Mouse (Mus musculus) 416B (cell line): ENCODE results near the gene Tent4a.
A peak's percentile ranks its signal among the peaks of the same experiment; 100 is the strongest.

Experiments
- DNase-seq: peaks from one replicate; pipeline ENCODE4 v3.0.0; 2011; ENCODE audit warnings: low read depth

The Tent4a gene

GRCm38 (mm10) chr13:69519137-69519536 lies 15.3 kb downstream of the Tent4a start:
- no peak for DNase-seq

GRCm38 (mm10) chr13:69517445-69517844 lies 17.0 kb downstream of the Tent4a start:
- no peak for DNase-seq

GRCm38 (mm10) chr13:69515091-69515490 lies 19.3 kb downstream of the Tent4a start:
- no peak for DNase-seq

GRCm38 (mm10) chr13:69509391-69510244 lies 24.8 kb downstream of the Tent4a start:
- peak; percentile 69 for DNase-seq

GRCm38 (mm10) chr13:69507666-69508065 lies 26.8 kb downstream of the Tent4a start:
- no peak for DNase-seq

GRCm38 (mm10) chr13:69506341-69507086 lies 27.9 kb downstream of the Tent4a start:
- no peak for DNase-seq

GRCm38 (mm10) chr13:69502863-69503262 lies 31.6 kb downstream of the Tent4a start:
- DNase-seq: no peak

- DNase-seq: no peak
Observed at GRCm38 (mm10) chr13:69502157-69502750, 32.2 kb downstream of the Tent4a start.

GRCm38 (mm10) chr13:69498276-69498675 lies 36.1 kb downstream of the Tent4a start:
- DNase-seq: no peak

GRCm38 (mm10) chr13:69492876-69493463 lies 41.4 kb downstream of the Tent4a start:
- peak; percentile 82 for DNase-seq

- no peak for DNase-seq
Observed at GRCm38 (mm10) chr13:69489777-69490176, 44.6 kb downstream of the Tent4a start.

GRCm38 (mm10) chr13:69488565-69489255 lies 45.7 kb downstream of the Tent4a start:
- DNase-seq: peak; percentile 64

- no peak for DNase-seq
Observed at GRCm38 (mm10) chr13:69487611-69488275, 46.7 kb downstream of the Tent4a start.

GRCm38 (mm10) chr13:69487108-69487507 lies 47.3 kb downstream of the Tent4a start:
- no peak for DNase-seq

GRCm38 (mm10) chr13:69485833-69486232 lies 48.6 kb downstream of the Tent4a start:
- DNase-seq: peak; percentile 77

- peak; percentile 53 for DNase-seq
Observed at GRCm38 (mm10) chr13:69485326-69485725, 49.1 kb downstream of the Tent4a start.

GRCm38 (mm10) chr13:69482751-69483150 lies 51.7 kb downstream of the Tent4a start:
- DNase-seq: no peak

GRCm38 (mm10) chr13:69481634-69482505 lies 52.5 kb downstream of the Tent4a start:
- DNase-seq: no peak

GRCm38 (mm10) chr13:69481026-69481425 lies 53.4 kb downstream of the Tent4a start:
- no peak for DNase-seq

GRCm38 (mm10) chr13:69479906-69480305 lies 54.5 kb downstream of the Tent4a start:
- DNase-seq: no peak
